Mouse (Mus musculus): Measurements from ENCODE around the gene Ascc2.

DNA sequence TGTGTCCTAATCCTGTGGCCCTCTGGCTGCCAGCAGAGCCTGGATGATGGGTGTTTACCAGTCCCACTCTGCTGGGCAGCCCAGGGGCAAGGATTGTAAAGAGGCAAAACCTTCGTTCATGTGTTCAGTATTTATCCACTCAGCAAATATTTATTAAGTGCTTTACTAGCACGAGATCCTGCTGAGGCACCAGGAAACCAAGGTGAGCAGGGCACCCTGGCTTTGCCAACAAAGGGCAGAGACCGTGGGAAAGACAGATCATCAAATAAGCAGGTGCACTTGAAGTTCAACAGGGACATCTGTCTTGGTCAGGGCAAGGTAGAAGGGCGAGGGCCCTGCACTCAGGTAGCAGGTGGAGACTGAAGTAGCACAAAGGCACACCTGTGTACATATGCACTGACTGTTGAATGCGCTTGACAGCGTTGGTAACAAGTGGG, 37.6 kb downstream of the Ascc2 start:
- no peak for TF ChIP-seq POLR2A (IDR thresholded peaks at IDR 0.05; ENCODE audit: low read depth, low read length)
- no peak for TF ChIP-seq CTCF (conservative IDR thresholded peaks at IDR 0.05; ENCODE audit: insufficient read depth, insufficient read length, low read depth, low read length)
